Mouse (Mus musculus): ENCODE results near the gene Iqcc.
A peak's percentile ranks its signal among the peaks of the same experiment; 100 is the strongest.

Gene Iqcc

GRCm38 (mm10) chr4:129576863-129577491, 41.9 kb downstream of the Iqcc start:
- peak; percentile 84 to 85 for DNase-seq

- DNase-seq: no peak
Observed at GRCm38 (mm10) chr4:129575171-129575844, 43.6 kb downstream of the Iqcc start.

DNA sequence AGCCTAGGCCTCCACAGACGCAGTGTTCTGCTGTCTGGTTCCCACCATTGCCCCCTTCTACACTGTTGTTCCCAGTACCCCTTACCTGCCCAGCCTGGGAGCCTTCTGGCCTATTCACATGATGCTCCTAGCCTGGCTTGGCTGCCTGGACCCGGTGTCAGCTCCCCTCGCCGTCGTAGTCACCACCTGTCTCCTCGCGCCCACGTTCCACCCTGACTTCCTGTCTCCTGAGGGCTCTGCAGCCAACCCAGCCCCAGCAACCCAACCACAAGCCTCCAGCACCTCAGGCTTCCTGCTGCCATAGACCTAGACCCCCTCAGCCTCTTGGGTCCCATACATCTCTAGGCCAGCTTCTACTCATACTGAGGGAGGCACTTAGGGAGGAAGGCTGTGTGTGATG, 45.5 kb downstream of the Iqcc start, which contains the start of gene Lck:
TSS of gene Lck (minus strand) at position 212 of the 400 bp plus-strand sequence.
- no peak for DNase-seq

- no peak for DNase-seq
Observed at GRCm38 (mm10) chr4:129573093-129573370, 45.9 kb downstream of the Iqcc start.

- DNase-seq: no peak
Observed at GRCm38 (mm10) chr4:129572236-129573092, 46.4 kb downstream of the Iqcc start.

DNA sequence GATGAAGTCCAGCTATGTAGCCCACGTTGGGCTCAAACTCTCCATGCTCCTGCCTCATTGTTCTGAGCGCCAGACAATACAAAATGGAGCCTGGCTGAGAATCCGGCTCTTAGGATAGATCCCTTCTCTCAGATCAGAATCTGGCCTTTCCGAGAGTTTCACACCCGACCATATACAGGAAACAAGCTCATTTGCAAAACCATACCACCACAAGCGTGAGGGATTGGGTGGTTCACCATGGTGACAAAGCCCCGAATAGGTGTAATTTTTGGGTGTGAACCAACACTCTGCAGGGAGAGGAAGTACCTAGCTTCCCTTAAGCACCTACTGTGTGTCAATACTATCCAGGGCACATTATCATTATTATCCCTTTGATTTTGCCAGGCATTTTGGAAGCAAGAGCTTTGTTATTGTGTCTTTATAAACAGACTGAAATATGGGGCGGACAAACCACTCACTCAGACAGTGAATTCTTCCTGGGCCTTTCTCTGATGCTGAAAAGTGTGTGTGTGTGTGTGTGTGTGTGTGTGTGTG, 47.3 kb downstream of the Iqcc start:
- DNase-seq: no peak

DNA sequence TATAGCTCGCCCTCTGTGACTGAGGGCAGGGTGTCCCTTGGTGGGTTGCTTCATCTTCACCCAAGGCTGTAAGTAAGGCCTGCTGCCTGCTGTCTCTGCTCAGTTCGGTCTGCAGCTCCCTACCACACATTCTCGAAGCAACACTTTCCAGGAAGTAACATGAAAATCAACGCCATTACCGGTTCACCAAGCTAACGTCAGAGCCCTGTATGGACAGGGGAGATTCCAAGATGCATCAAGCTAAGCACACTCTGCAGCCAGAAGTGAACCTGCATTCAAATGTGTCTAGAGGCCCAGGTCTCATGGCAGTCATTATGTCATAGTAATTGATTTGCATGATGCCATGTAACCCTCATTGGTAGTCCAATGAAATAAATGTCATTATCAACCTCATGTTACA, 48.9 kb downstream of the Iqcc start:
- no peak for DNase-seq

DNA sequence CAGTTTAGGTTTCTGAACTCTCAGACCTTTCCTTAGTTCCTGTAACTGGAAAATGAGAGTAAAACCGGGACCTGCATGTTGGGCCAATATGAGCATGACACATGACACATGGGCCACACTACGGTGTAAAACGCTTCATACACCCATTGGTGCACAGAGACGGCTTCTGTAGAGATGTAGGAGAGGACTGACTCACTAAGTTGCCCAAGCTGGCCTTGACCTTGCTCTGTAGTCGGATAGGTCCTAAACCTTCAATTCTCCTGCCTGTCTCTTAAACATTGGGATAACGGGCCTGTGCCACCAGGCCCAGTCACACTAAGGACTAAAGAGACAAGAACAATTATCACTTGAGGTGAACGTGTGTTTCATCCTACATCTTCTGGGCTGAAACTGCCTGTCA, 50.5 kb downstream of the Iqcc start:
- no peak for DNase-seq

GRCm38 (mm10) chr4:129565139-129565538, 53.8 kb downstream of the Iqcc start:
- no peak for DNase-seq

Data from cerebellum, postnatal 10 days (tissue).